Mouse (Mus musculus): ENCODE data around the gene Lpar1.

GRCm38 (mm10) chr4:58578488-58578887 lies 24.8 kb upstream of the Lpar1 start:
- no peak for TF ChIP-seq POLR2A (IDR thresholded peaks at IDR 0.05; ENCODE audit: low read depth, low read length)
- TF ChIP-seq CTCF (IDR thresholded peaks at IDR 0.05; ENCODE audit: extremely low read depth, insufficient read length, insufficient replicate concordance, low read depth, low read length): no peak
